Mouse (Mus musculus) lung, adult 2 months (tissue): ENCODE measurements around the gene Trim50.

Source experiments
- CTCF ChIP-seq: fragments of 200-500 bp; IDR thresholded peaks from 2 replicates; pipeline ENCODE4 v1.5.1; 2011; ENCODE audit warnings: mild to moderate bottlenecking, low read length, control low read depth; ENCODE audit not compliant: insufficient read depth
- POLR2A ChIP-seq: fragments of 200-500 bp; IDR thresholded peaks from 2 replicates; pipeline ENCODE4 v1.6.1; 2011; ENCODE audit warnings: low read depth, mild to moderate bottlenecking, control low read depth, low read length, borderline replicate concordance; ENCODE audit errors: extremely low read depth

DNA sequence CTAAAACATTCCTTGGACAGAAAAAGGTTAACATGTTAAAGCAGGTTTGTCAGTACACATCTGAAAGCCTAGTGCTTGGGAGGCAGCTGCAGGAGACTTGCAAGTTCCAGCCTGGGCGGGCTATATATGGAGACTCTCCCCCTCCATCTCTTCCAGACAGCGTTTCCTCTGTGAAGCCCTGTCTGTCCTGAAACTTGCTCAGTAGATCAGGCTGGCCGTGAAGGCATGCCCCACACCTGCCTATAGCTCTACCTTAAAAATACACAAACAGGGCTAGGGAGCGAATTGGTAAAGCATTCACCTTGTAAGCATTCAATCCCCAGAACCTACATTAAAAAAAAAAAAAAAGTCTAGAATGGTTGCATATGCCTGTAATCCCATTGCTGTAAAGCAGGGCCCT lies 23.6 kb upstream of the Trim50 start:
- TF ChIP-seq POLR2A (no peak), CTCF (no peak)
